Mouse (Mus musculus): ENCODE measurements around the gene Pmm1.
"Not testable (repeated sequence)": the region's sequence is repeated elsewhere in the genome, so short reads cannot be mapped to it uniquely, and the experiment has no call there.

Gene Pmm1

DNA sequence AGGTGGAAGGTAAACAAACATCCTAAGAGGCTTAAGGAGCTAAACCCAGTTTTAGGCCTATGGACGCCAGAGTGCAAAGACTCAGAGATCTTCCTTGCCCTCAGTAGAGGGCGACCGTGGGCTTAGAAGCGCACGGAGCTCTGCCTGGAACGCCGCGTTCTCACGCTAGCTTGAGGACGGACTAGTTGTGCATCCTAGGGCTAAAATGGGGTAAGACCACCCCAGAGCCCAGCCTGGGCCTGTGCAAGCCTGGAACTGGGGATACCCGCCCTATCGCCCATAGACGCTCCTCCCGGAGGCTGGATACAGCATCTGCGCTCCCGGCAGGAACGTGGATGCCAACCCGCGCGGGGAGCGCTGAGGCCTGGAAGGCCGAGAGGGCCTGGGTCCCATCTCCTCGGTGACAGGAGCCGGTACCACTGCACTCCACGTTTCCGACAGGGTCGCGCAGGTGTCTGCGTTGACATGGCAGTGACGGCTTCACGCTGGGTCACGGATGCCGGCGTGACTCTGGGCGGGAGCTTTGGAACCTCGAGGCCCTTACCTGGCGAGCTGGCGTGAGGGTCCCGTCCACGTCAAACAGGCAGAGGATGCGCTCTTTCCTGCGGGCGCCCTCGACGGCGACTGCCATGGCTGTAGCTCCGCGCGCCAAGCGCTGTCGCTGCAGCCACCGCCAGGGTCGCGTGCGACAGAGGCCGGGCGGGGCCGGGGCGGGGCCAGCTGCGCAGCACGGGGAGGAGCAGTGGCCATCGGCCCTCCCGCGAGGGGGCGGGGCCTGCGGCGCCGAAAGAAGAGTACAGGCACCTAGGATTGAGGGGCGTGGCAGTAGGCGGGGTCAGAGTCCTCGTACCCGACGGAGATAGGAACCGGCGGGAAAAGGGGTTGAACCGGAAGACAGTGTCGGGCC, at the start of gene Pmm1:
Pmm1 (minus strand) TSS at position 760 of the 907 bp plus-strand sequence.
- peak; percentile 96 for DNase-seq (ENCODE audit: extremely low read depth, insufficient read length, low spot score)

GRCm38 (mm10) chr15:82004257-82004656, 43.5 kb upstream of the Pmm1 start:
- no peak for DNase-seq (ENCODE audit: extremely low read depth, insufficient read length, low spot score)

DNA sequence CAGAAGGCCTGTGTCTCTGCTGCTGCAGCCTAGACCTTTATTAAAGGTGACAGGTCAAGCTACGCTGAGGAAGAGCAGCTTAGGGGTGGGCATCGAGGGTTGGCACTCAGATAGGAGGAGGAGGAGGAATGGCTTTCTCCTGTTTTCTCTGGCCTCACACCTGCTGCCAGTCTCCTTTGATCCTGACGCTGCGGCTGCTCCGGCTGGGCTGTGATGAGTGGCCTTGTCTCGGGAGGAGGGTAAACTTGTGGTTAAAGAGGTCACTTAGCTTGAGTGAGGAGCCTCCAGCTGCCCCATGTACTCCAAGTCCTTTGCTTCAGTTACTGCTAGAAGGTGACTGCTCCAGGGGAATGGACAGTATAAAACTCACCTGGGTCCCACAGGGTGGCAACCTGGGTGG, 33.3 kb upstream of the Pmm1 start:
- no peak for DNase-seq (ENCODE audit: extremely low read depth, insufficient read length, low spot score)

GRCm38 (mm10) chr15:81990549-81990948, 29.8 kb upstream of the Pmm1 start:
- no peak for DNase-seq (ENCODE audit: extremely low read depth, insufficient read length, low spot score)

- peak; percentile 53 for DNase-seq (ENCODE audit: extremely low read depth, insufficient read length, low spot score)
These were observed 28.8 kb upstream of the Pmm1 start for GRCm38 (mm10) chr15:81989371-81990062.

DNA sequence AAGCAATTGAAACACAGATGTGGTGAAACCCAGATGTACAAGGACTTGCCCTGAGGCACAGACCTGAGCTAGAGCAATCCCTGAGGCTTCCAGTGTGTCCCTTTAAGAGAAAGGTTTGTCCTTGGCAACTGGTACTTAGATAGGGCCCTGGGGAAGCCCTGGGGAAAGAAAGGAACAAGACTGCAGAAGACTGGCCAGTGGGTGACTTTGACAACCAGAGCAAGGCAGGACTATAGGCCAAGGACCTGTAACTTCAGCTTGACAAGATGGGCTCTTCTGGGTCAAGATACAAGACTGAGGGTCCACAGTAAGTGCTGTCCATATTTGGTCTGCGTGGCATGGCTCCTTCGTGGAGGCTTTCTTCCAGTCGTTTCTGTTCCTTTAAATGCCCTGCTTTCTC, 26.9 kb upstream of the Pmm1 start, which contains the start of gene Xrcc6:
Xrcc6 (plus strand) TSS at position 190 of the 400 bp plus-strand sequence.
- DNase-seq (ENCODE audit: extremely low read depth, insufficient read length, low spot score), result no peak

DNA sequence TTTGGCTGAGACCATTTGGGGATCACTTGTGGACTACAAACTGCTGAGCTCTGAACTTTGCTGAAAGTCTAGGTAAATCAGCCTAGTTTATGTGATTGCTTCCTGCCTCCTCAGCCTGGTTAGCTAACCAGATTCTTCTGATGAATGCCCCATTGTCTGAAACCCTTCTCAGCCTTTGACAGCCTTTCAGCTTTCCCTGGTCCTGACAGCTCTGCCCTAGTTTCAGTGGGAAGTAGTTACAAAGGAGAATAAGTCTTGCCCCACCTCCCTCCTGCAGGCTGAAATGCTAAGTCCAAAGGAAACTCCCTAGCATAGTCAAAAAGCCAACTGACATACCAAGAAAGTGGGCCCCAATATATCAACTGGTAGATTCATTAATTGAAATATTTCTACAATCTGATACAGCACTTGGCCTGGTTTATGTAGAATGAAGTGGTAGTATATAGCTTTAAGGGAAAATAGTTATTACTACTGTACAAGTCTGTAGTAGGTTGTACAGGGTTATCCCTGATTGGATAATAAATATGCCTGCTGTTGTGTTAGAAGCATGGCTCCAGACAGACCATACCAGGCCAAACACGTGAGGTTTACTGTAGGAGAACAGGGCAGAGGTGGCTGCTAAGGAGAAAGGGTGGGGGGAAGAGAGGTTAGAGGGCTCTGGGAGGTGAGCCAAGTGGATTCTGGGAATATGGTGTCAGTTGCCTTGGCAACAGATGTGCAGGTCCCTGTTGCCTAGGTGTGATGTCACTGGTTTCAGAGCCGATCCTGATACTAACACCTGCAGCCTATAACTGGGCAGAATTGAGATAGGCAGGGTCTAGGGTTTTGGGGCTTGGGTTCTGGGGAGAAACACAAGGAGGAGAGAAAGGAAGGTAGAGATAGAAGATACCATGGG, 24.8 kb upstream of the Pmm1 start:
- DNase-seq (ENCODE audit: extremely low read depth, insufficient read length, low spot score), result no peak

DNA sequence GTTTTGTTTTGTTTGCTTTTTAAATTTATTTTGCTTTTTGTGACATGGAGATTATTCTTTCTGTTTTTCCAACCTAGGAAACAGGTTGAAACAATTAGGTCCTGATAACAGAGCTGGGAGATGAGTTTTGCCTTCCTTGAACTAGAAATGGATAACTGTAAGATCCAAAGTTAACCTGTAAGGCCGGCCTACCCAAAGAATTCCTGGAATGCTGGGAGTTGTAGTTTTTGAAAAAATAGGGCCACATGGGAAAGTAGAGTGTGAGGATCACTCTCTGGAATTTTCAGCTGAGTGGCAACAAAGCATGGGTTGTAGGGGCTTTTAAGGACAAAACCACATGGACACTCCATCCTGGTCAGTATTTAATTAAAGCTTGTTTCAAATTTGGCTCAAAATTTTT, 21.4 kb upstream of the Pmm1 start:
- DNase-seq (ENCODE audit: extremely low read depth, insufficient read length, low spot score), result no peak

DNA sequence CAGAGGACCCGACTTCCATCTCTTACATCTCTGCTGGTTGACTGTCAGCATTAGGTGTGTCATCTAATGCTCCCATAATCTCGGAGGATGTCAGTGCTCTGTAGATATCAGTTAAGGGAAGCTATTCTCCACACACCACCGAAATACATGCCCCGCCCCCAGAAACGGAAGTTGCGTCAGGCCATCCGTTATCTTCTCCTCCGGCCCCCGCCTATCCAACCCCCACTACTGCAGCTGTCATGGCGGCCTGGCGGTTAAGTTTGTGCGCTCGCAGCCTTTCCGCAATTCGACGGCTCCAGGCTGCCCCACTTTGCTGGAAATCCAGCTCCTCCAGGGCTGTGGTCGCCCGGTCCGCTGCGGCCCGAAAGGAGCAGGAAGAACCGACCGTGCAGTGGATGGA, 19.6 kb upstream of the Pmm1 start, which contains the start of gene 1700029P11Rik:
1700029P11Rik (plus strand) TSS at position 220 of the 400 bp plus-strand sequence.
- DNase-seq (ENCODE audit: extremely low read depth, insufficient read length, low spot score), result no peak

GRCm38 (mm10) chr15:81975156-81975555, 14.4 kb upstream of the Pmm1 start:
- DNase-seq (ENCODE audit: extremely low read depth, insufficient read length, low spot score), result not testable (repeated sequence)

DNA sequence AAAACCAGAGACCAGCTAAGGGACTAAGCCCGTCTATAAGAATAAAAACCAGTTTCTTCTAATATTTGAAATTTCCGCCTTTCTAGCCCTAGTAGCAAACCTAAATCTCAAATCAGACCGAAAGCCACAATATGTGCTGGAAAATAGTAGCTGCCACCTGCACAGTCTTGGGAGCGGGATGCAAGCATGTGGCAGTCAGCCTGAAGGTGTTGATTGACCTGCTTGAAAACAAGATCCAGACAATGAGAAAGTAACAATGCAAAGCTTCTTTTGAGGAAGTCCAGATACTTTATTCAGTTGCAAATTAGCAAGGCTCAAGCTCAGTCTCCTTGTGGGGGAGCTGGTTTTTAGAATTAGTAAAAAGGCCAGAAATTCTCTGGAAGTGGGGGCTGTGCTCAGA, 9.8 kb upstream of the Pmm1 start:
- not testable (repeated sequence) for DNase-seq (ENCODE audit: extremely low read depth, insufficient read length, low spot score)

- not testable (repeated sequence) for DNase-seq (ENCODE audit: extremely low read depth, insufficient read length, low spot score)
These were observed 8.9 kb upstream of the Pmm1 start for GRCm38 (mm10) chr15:81969635-81970034.

DNA sequence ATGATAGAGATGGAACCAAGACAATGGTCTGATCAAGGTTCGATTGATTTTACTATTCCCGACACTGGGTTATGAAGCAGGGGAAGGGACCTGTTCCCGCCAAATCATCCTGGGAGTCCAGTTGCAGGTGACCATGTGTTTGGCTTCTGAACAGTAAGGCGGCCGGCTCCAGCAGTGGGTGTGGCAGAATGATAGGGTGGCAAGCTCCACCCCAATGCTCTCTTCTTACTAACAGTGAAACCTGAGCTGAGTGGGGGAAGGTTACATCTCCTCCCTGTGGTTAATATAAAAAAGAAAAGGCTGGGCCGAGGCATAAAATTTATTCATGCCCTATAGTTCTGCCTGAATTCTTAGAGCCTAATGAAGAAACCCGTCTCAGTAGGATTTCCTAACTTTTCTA, 8.4 kb upstream of the Pmm1 start:
- DNase-seq (ENCODE audit: extremely low read depth, insufficient read length, low spot score), result no peak

DNA sequence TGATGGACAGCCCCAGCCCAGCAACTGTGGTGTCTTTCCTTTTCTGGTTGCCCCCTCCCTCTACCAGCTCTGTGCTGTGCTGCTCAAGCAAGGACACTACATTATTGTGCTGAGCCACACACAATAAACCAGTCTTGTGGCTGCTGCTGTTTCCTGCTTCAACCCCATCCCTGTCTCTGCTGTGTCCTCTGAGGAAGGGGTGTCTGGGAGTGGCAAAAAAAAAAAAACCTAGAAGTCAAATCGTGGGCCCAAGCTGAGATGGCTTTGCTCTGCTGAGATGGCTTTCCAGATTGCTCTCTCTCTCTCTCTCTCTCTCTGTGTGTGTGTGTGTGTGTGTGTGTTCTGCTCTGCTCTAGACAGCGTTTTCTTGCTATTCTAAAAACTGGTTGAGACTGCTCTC, 7.7 kb upstream of the Pmm1 start:
- DNase-seq (ENCODE audit: extremely low read depth, insufficient read length, low spot score), result no peak

- no peak for DNase-seq (ENCODE audit: extremely low read depth, insufficient read length, low spot score)
These were observed 7.1 kb upstream of the Pmm1 start for GRCm38 (mm10) chr15:81967821-81968220.

DNA sequence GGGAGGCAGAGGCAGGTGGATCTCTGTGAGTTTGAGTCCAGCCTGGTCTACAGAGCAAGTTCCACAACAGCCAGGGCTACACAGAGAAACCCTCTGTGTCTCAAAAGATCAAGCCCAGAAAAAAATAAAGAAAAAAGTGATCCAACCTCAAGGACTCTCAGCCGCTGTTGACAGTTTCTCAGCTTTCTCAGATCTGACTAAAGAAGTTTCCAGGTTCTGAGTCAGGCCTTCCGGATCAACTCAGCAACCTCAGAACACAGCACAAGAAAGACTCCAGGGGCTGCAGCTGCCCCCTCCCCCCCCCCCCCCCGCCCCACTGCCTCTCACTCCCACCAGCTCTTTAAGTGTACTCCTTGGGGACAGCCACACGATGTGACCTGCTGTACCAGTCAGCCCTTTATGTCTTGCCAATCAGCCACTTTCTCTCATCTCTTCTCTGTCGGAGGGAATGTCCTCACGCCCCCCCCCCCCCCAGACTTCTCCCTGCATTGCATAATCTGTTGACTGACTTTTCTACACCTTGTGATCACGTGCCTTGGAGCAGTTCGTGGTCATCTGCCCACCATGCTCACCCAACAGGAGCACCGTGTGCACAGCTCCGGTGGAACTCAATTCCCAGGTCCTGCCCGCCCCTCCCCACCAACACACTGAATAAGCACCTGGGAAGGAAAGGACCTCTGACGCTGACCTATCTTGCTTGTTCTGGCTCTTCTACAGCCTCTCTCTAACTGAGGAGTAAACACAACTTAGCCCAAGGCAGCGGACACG, 5.5 kb upstream of the Pmm1 start:
- DNase-seq (ENCODE audit: extremely low read depth, insufficient read length, low spot score), result no peak

DNA sequence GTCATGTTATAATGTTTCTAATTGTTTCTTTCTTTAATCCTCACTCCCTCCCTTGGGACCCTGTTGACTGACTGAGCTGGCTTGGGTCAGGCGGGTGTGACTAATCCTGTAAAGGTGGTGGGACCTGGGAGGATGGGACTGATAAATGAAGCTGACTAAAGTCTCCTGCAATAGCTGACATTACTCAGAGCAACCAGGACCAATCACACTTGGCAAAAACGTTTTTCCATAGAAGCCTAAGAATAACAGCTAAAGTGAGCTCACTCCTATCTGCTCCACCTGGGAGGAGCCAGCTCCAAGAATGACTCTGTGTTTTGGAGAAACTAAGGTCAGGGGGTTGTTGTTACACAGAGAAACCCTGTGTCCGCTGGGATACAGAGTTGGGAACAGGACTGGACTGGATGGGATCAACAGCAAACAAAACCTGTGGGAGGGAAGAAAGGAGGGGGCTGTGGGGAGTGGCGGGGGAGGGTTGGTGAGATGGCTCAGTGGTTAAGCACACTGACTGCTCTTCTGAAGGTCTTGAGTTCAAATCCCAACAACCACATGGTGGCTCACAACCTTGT, 4.3 kb upstream of the Pmm1 start:
- peak; percentile 60 for DNase-seq (ENCODE audit: extremely low read depth, insufficient read length, low spot score)

DNA sequence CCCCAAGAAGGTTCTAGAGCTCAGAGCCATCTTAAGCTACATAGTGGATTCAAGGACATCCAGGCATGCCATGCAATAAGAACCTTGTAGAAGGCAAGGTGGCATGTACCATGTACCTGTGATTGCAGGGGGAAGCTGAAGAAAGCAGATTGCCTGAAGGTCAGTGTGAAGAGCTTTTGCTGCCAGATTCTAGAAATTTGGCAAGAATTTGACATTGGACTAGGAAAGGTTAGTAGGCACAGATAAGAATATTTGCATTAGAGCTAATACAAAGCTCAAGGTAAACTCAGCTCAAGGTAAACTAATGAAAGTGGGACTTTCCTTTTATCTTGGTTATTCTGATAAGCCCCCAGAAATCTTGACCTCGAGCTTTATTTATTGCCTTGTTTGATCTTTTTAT, 3.5 kb upstream of the Pmm1 start:
- no peak for DNase-seq (ENCODE audit: extremely low read depth, insufficient read length, low spot score)

- no peak for DNase-seq (ENCODE audit: extremely low read depth, insufficient read length, low spot score)
These were observed 335 bp upstream of the Pmm1 start for GRCm38 (mm10) chr15:81961078-81961451.

DNA sequence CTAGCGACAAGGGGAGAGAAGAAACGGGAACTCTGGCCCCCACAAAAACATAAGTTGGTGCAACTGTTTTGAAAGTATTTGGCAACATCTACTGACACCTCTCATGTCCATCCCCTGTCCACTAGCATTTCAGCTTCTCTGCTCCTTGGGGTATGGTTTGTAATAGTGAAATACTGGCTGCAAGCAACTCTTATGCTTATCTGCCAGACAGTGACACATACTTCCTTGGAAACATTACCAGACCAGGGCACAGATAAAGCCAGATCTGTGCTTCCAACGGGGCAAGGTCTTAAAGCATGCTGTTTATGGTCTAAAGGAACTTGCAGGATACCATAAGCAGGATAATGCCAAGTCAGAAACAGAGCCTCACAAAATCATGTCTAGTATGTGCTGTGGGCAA, 1.8 kb downstream of the Pmm1 start:
- no peak for DNase-seq (ENCODE audit: extremely low read depth, insufficient read length, low spot score)

Measured in 3134 (cell line).